Mouse (Mus musculus) olfactory bulb, adult 2 months (tissue): ENCODE data around the gene Ppid.

Experiments
- CTCF ChIP-seq: fragments of 200-500 bp; IDR thresholded peaks from 2 replicates; pipeline ENCODE4 v1.5.1; 2012; ENCODE audit warnings: low read depth, mild to moderate bottlenecking, low read length, moderate library complexity; ENCODE audit not compliant: insufficient read depth
- POLR2A ChIP-seq: fragments of 200-500 bp; IDR thresholded peaks from 2 replicates; pipeline ENCODE4 v1.6.1; 2012; ENCODE audit warnings: mild to moderate bottlenecking, low read depth, low read length, moderate library complexity; ENCODE audit not compliant: insufficient read depth

DNA sequence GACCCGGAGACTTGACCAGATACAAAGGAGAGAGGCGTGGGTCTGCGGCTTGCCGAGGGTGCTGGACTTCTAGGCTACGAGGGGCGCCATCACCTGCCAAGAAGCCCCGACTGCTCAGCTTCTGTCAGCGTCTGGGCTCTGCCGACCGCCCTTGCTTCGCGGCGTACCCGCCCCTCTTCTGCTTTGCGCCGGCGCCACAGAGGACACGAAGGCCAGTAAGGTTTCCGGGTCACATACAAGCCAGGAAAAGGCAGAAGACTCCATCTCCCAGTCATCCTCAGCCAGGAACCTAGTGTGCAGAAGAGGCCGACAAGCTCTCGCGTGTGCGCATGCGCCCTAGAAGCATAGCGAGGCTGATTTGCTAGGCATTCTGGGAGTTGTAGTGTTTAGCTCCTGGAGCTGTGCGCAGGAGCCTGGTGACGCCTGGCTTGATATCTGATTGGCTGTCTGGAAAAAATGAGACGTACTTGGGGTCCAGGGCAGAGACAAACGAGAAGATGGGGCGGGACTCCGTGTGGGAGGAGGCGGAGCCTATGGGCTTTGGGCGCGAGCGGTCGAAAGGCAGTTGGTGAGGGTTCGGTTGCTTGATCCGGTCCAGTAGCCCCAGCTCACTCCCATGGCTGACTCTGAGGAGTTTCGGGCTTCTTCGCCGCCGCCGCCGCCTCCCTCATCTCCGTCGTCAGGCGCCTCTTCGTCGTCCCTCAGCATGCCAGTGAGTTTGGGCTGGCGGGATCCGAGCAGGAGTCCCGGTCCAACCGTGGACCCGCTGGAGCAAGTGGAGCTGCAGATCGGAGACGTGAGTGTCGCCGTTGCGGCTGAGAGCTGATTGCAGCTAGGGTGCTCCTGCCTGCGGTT is 37.6 kb downstream of the Ppid start, which contains the start of gene 4930579G24Rik:
- TF ChIP-seq POLR2A = peak; percentile 85
- no peak for TF ChIP-seq CTCF
